Mouse (Mus musculus): ENCODE results near the gene Hoxa6. TPM values are rescaled to one million over a fixed set of nuclear protein-coding genes. Genes with fewer than 3 reads are reported as not detected.

The Hoxa6 gene
- polyA plus RNA-seq, 1 experiment from 2014 or later = 4.1 TPM

DNA sequence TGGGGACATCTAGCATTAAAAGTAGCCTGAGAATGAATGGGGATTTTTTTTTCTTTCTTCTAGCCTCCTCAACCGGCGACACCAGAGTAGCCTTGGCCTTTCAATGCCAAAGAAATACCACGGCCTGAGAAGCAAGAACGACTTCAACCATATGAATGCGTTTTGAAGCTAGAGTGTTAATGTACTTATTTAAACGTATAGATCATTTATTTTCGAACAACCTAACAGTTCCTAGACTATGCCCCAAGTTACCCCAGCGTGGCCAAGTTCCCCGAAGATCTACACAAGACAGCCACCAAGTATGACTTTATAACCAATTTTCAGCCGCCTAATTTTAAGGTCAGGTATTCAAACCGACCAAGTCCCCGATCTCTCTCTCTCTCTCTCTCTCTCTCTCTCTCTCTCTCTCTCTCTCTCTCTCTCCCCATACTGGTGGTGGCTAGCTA lies 12.4 kb upstream of the Hoxa6 start:
- peaks cover 30% of the 10 kb centered on the region for H3K36me3 ChIP-seq
- H3K9me3 ChIP-seq (replicated peaks) = no peaks in the 10 kb centered on the region
- peak overlapping the region; percentile 90 for H3K4me3 ChIP-seq
- peaks cover 37% of the 10 kb centered on the region; the same call in 1 of the 2 replicates for H3K27me3 ChIP-seq (ENCODE audit: low read depth, poor library complexity, severe bottlenecking)
- peak overlapping the region; percentile 99 for H3K27ac ChIP-seq
- no peak for DNase-seq (ENCODE audit: low spot score)
- WGBS = 3% methylated on average over 12 of the region's 12 CpGs
- peaks cover 63% of the 10 kb centered on the region for H3K4me1 ChIP-seq

DNA sequence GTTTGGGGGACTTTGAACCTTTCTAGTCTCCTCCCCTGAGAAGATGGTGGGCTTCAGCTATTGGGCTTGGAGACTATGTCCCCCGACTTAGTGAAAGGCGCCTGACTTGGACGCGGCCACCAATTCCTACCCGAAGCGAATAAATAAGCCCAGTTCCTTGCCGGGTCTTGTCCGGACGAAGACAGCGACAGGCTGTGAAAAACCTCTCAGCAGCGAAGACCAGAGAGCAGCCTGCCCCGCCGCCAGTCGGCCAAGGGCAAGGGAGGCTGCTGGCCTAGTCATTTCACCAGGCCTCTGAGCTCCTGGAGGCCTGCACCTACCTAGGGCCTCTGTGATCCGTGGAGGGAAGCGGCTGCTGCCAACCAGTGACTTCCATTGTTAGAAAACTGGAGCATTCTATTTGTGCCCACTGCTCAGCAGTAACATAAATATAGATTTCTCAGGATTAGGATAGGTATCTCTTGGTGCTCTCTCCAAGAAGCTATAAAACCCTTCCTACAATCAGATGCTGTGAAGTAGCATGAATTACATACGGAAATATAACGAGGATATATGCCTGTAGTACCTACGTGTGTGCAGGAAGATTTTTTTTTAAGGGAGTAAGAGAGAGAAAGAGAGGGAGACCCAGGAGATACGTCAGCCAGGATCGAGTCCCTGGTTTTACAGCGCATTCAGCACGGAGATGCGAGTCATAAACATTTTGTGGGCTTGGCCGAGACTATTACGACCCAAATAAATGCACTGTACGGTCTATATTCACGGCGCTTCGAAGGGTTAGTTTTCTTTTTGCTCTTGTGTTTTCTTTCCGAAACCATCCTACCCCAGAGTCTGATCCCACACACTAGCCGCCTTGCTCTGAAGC lies 11.7 kb upstream of the Hoxa6 start:
- Histone ChIP-seq H3K4me3 (peak overlapping the region; percentile 90), H3K27me3 (ENCODE audit: low read depth, poor library complexity, severe bottlenecking) (peaks cover 36% of the 10 kb centered on the region), H3K27ac (peak overlapping the region; percentile 99), H3K36me3 (peaks cover 25% of the 10 kb centered on the region), H3K4me1 (peaks cover 65% of the 10 kb centered on the region), H3K9me3 (replicated peaks) (no peaks in the 10 kb centered on the region)
- WGBS = 6% methylated on average over 32 of the region's 32 CpGs
- DNase-seq (ENCODE audit: low spot score) = peak; percentile 73

- H3K27ac ChIP-seq = peak overlapping the region; percentile 99
- H3K4me1 ChIP-seq = peaks cover 74% of the 10 kb centered on the region
- H3K27me3 ChIP-seq (ENCODE audit: low read depth, poor library complexity, severe bottlenecking) = peaks cover 40% of the 10 kb centered on the region
Measured at GRCm38 (mm10) chr6:52219234-52219942, 10.9 kb upstream of the Hoxa6 start.

DNA sequence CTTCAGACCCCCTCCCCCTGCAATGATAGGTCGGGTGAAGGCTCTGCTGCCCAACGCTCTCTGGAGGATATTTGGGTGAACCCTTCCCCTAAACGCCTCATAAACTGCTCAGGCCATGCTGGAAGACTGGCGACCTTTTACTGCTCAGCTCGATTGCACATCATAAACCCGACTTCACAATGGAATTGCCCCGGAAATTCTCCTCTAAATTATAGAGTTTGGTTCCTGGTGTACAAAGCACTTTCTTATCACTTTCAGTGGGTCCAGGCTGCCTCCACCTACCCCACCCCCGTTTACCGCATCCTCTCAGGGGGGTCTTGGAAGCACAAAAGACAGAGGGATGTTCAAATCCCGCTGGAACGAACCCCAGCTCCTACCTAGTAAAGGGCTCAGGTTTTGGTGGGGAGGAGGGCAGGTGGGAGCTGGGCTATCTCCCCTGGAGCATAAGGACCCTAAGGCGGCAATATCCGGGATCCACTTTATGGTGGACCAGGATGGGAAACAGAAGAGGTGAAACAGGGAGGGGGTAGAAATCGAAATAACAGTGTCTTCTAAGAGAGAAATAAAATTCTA lies 10.2 kb upstream of the Hoxa6 start:
- H3K27ac ChIP-seq = peak overlapping the region; percentile 99
- no peaks in the 10 kb centered on the region for H3K9me3 ChIP-seq (replicated peaks)
- H3K4me3 ChIP-seq = peak overlapping the region; percentile 90
- WGBS = 4% methylated on average over 14 of the region's 14 CpGs
- peaks cover 15% of the 10 kb centered on the region; the same call in 1 of the 2 replicates for H3K36me3 ChIP-seq
- H3K4me1 ChIP-seq = peaks cover 81% of the 10 kb centered on the region
- peak; percentile 66 for DNase-seq (ENCODE audit: low spot score)
- peaks cover 44% of the 10 kb centered on the region for H3K27me3 ChIP-seq (ENCODE audit: low read depth, poor library complexity, severe bottlenecking)

More at GRCm38 (mm10) chr6:52219234-52219942, 10.9 kb upstream of the Hoxa6 start:
- 13% methylated on average over 9 of the region's 9 CpGs for WGBS
- H3K4me3 ChIP-seq = peak overlapping the region; percentile 90
- H3K9me3 ChIP-seq (replicated peaks) = no peaks in the 10 kb centered on the region
- peak; percentile 60 for DNase-seq (ENCODE audit: low spot score)
- peaks cover 21% of the 10 kb centered on the region for H3K36me3 ChIP-seq

DNA sequence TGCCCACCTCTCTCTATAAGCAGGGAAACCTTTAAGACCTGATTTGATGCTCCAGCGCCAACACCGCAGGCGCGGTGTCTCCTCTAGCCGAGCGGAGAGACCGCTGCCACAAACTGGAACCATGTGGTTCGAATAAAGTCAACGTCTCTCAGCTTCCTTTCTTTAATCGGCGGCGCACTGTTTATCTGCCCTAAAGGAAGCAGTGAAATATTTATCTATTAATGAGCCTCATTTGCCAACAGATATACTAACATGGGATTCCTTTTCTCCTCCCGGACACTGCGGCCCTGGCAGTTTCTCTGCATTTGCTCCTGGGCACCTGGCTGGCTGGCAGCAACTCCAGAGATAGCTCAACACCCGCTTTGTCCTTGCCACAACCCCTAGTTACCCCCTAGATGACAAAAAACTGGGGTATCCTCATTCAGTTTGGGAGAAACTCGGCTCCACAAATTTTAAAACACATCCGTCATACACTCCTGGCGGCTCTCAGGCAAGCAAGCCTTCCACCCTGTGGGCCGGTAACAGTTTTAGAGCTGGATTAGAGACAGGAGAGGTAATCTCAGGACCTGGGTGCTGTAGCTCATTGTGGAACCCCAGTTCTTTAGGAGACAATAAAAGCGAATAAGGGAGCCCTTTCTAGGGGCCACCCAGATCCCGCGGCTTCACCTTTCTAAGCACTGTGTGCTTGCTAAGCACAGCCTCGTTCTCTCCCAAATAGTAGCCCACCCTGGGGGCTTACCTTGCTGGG lies 9.5 kb upstream of the Hoxa6 start:
- 2% methylated on average over 23 of the region's 23 CpGs for WGBS
- Histone ChIP-seq H3K27ac (peak overlapping the region; percentile 99), H3K36me3 (peaks cover 8% of the 10 kb centered on the region; the same call in 1 of the 2 replicates), H3K9me3 (replicated peaks) (no peaks in the 10 kb centered on the region), H3K4me3 (peak overlapping the region; percentile 90), H3K27me3 (ENCODE audit: low read depth, poor library complexity, severe bottlenecking) (peaks cover 44% of the 10 kb centered on the region), H3K4me1 (peaks cover 83% of the 10 kb centered on the region)
- peak; percentile 76 for DNase-seq (ENCODE audit: low spot score)

GRCm38 (mm10) chr6:52217459-52217768 lies 8.9 kb upstream of the Hoxa6 start:
- H3K36me3 ChIP-seq = 0 out of 2 replicates have a peak, but pooled peaks cover 4% of the 10 kb centered on the region
- H3K4me1 ChIP-seq = peaks cover 85% of the 10 kb centered on the region
- peak overlapping the region; percentile 99 for H3K27ac ChIP-seq
- H3K4me3 ChIP-seq = peak overlapping the region; percentile 90
- WGBS = 1% methylated on average over 25 of the region's 25 CpGs
- peak; percentile 96 for DNase-seq (ENCODE audit: low spot score)
- no peaks in the 10 kb centered on the region for H3K9me3 ChIP-seq (replicated peaks)
- peaks cover 43% of the 10 kb centered on the region for H3K27me3 ChIP-seq (ENCODE audit: low read depth, poor library complexity, severe bottlenecking)

DNA sequence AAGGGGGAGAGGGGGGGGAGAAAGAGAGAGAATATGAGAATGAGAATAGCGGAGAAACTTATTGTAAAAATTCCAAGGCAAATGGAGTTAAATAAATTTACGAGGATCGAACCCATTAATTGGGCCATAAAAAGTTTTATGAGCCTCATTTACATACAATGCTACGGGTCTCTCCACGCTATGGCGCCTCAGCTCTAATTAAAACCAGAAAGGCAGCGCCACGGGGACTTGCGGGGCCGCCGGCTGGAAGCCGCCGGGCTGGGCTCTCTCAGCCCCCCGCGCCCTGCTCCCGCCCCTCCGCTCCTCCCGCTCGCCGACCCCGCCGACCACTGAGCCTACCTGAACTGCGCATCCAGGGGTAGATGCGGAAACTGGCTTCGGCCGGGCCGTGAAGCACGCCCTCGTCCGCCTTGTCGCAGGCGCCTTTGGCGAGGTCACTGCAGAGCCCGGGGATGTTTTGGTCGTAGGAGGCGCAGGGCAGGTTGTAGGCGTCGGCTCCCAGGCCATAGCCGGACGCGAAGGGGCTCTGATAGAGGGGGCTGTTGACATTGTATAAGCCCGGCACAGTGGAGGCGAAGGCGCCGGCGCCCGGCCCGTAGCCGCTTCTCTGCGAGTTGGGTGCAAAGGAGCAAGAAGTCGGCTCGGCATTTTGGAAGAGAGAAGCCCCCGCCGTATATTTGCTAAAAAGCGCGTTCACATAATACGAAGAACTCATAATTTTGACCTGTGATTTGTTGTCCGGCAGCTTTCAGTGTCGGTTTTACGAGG lies 8.4 kb upstream of the Hoxa6 start:
- DNase-seq (ENCODE audit: low spot score) = peak; percentile 81
- Histone ChIP-seq H3K27ac (peak overlapping the region; percentile 99), H3K36me3 (0 out of 2 replicates have a peak, but pooled peaks cover 4% of the 10 kb centered on the region), H3K4me1 (peaks cover 84% of the 10 kb centered on the region), H3K9me3 (replicated peaks) (no peaks in the 10 kb centered on the region), H3K27me3 (ENCODE audit: low read depth, poor library complexity, severe bottlenecking) (peaks cover 41% of the 10 kb centered on the region), H3K4me3 (peak overlapping the region; percentile 90)
- under 1% methylated on average over 60 of the region's 60 CpGs for WGBS

DNA sequence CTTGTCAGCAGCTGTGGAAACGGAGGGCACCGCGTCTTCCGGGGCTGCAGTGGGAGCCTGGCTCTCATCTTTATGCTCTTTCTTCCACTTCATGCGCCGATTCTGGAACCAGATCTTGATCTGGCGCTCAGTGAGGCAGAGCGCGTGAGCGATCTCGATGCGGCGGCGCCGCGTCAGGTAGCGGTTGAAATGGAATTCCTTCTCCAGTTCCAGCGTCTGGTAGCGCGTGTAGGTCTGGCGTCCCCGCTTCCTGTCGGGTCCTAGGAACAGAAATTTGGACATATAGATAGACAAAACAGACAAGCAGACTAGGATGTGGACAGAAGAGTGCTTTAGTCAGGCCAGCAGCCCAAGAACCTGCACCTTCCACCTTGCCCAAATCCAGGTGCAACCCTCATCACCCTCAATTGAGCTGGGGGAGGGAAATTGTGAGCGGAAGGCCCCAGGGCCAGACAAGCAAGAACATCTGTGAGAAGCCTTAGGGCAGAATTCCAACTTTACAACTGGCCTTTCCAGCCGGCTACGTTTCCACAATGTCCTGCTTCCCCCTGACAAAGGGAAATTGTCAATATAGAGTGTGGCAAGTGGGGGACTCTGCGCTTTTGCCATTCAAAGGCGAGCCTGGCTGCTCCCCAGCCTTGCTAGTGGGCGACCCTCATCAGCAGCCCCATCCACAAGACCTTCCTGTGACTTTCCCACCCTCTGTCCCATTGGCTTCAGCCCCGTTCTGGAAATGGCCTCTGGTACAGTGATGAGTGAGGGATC lies 7.4 kb upstream of the Hoxa6 start:
- Histone ChIP-seq H3K36me3 (0 out of 2 replicates have a peak, but pooled peaks cover 4% of the 10 kb centered on the region), H3K9me3 (replicated peaks) (no peaks in the 10 kb centered on the region), H3K27ac (peak overlapping the region; percentile 99), H3K4me3 (peak overlapping the region; percentile 90), H3K4me1 (peaks cover 83% of the 10 kb centered on the region), H3K27me3 (ENCODE audit: low read depth, poor library complexity, severe bottlenecking) (peaks cover 46% of the 10 kb centered on the region)
- peak; percentile 73 for DNase-seq (ENCODE audit: low spot score)
- under 1% methylated on average over 30 of the region's 30 CpGs for WGBS

GRCm38 (mm10) chr6:52215070-52215469 lies 6.5 kb upstream of the Hoxa6 start:
- peaks cover 85% of the 10 kb centered on the region for H3K4me1 ChIP-seq
- 0 out of 2 replicates have a peak, but pooled peaks cover 4% of the 10 kb centered on the region for H3K36me3 ChIP-seq
- DNase-seq (ENCODE audit: low spot score) = peak; percentile 53
- 23% methylated on average over 3 of the region's 3 CpGs for WGBS
- H3K27me3 ChIP-seq (ENCODE audit: low read depth, poor library complexity, severe bottlenecking) = peaks cover 48% of the 10 kb centered on the region
- peak overlapping the region; percentile 90 for H3K4me3 ChIP-seq
- peak overlapping the region; percentile 99 for H3K27ac ChIP-seq
- no peaks in the 10 kb centered on the region for H3K9me3 ChIP-seq (replicated peaks)

GRCm38 (mm10) chr6:52214271-52214670 lies 5.7 kb upstream of the Hoxa6 start:
- H3K36me3 ChIP-seq = 0 out of 2 replicates have a peak, but pooled peaks cover 4% of the 10 kb centered on the region
- H3K9me3 ChIP-seq (replicated peaks) = no peaks in the 10 kb centered on the region
- peaks cover 48% of the 10 kb centered on the region for H3K27me3 ChIP-seq (ENCODE audit: low read depth, poor library complexity, severe bottlenecking)
- WGBS = 21% methylated on average over 5 of the region's 5 CpGs
- H3K4me1 ChIP-seq = peaks cover 85% of the 10 kb centered on the region
- peak overlapping the region; percentile 99 for H3K27ac ChIP-seq
- DNase-seq (ENCODE audit: low spot score) = peak; percentile 42
- H3K4me3 ChIP-seq = peak overlapping the region; percentile 90
